Mouse (Mus musculus) stomach, embryonic 14.5 days (tissue): ENCODE measurements around the gene Slc5a4b. TPM values are rescaled to one million over a fixed set of nuclear protein-coding genes. Genes with fewer than 3 reads are reported as not detected.
"Not testable (repeated sequence)": the region's sequence is repeated elsewhere in the genome, so short reads cannot be mapped to it uniquely, and the experiment has no call there.

Source experiments
- ATAC-seq: fragments of 200-750 bp; cut with Nextera tagmentation; 2 replicates; pipeline ENCODE4 v1.8.0; 2017; ENCODE audit warnings: low read depth, moderate TSS enrichment; ENCODE audit not compliant: insufficient number of reproducible peaks, insufficient read depth, low FRiP score
- H3K27ac ChIP-seq: fragments of 300-500 bp; sonication (generic); 2 replicates; pipeline ENCODE4 v1.5.1; 2014; ENCODE audit warnings: mild to moderate bottlenecking, low read length, moderate library complexity, mixed read lengths
- H3K27me3 ChIP-seq: fragments of 300-500 bp; sonication (generic); 2 replicates; pipeline ENCODE4 v1.6.1; 2014; ENCODE audit warnings: low read length, control low read depth, mixed read lengths; ENCODE audit not compliant: control insufficient read depth, insufficient read depth
- H3K36me3 ChIP-seq: fragments of 300-500 bp; sonication (generic); 2 replicates; pipeline ENCODE4 v1.6.1; 2014; ENCODE audit warnings: mild to moderate bottlenecking, control low read depth, low read length, moderate library complexity, mixed read lengths; ENCODE audit not compliant: control insufficient read depth, insufficient read depth
- H3K4me1 ChIP-seq: fragments of 300-500 bp; sonication (generic); 2 replicates; pipeline ENCODE4 v1.6.1; 2014; ENCODE audit warnings: low read length, control low read depth, mixed read lengths; ENCODE audit not compliant: control insufficient read depth, insufficient read depth
- H3K4me2 ChIP-seq: fragments of 300-500 bp; sonication (generic); replicated peaks from 2 replicates; pipeline ENCODE4 v1.6.1; 2014; ENCODE audit warnings: low read depth, low read length, control low read depth
- H3K4me3 ChIP-seq: fragments of 300-500 bp; sonication (generic); 2 replicates; pipeline ENCODE4 v1.5.1; 2014; ENCODE audit warnings: low read depth, low read length, control low read depth
- H3K9ac ChIP-seq: fragments of 300-500 bp; sonication (generic); replicated peaks from 2 replicates; pipeline ENCODE4 v1.6.1; 2014; ENCODE audit warnings: low read depth, mild to moderate bottlenecking, control low read depth, low read length, moderate library complexity, mixed read lengths
- H3K9me3 ChIP-seq: fragments of 300-500 bp; sonication (generic); 2 replicates; pipeline ENCODE4 v1.6.1; 2016; ENCODE audit warnings: low read depth, low read length, control low read depth; ENCODE audit not compliant: control insufficient read depth
- WGBS: fragments of 180-500 bp; shearing (Covaris S2); extraction: QIAGEN DNeasy Blood & Tissue Kit; methylation state at CpG from one replicate; pipeline ENCODE4 v1.1.7; 2014; 5-methylcytosine and 5-hydroxymethylcytosine counted together
- polyA plus RNA-seq: library from polyadenylated mRNA; unstranded; fragments of >200 nt; fragmentation: Nextera tagmentation; extraction: Ambion mirVana; gene quantifications from 2 replicates; pipeline ENCODE4 v1.2.1, GENCODE M21; 2014

The Slc5a4b gene
- polyA plus RNA-seq, 1 experiment from 2014 or later: not detected

DNA sequence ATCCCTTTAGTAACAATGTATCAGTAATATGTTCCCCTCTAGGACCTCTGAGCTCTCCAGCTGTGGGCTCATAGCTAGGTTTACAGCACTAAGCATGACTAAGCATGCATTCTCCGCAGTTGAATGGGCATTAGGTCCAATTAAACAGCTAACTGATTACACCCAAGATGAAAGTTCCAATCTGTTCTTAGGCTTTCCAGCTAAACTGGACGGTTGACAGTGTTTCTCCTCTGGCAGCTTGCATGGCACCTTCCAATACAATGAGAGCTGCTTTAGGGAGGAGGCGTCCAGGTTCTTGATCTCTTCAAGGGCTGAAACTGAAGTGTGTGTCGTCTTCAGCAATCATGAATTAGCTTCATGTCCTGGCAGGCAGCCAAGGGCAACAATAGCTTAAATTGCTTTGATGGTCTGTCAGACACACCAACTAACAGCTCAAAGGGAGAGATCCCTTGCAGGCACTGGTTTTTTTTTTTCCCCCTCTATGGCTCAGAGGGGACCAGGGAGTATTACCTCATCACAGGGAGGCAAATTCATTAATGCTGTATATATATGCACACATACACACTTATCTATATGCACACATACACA, 9.5 kb upstream of the Slc5a4b start:
- Histone ChIP-seq H3K4me1 (0 out of 2 replicates have a peak, but pooled peaks cover 4% of the 10 kb centered on the region), H3K9me3 (no peaks in the 10 kb centered on the region), H3K4me2 (no peak overlapping the region), H3K9ac (no peak overlapping the region), H3K36me3 (no peaks in the 10 kb centered on the region), H3K4me3 (no peak overlapping the region), H3K27ac (no peak overlapping the region), H3K27me3 (no peaks in the 10 kb centered on the region)
- 34% methylated on average over 4 of the region's 4 CpGs for WGBS
- no peak for ATAC-seq

DNA sequence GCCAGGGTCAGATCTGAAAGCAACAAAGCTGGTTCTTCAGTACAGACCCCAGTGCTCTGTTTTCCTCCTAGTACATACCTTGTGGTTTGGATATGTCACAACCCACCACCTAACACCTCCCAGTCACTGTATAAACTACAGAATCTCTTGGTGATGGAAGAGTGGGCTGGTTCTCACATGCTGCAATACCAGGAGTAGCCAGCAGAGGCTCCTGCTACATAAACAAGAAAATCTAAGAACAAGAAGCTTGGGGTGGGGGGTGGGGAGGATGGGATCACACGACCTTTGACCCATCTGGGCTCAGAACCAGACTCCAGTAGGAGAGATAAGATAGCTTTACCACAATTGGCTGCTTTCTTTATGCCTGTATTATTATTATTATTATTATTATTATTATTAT, 8.0 kb upstream of the Slc5a4b start:
- no peaks in the 10 kb centered on the region for H3K36me3 ChIP-seq
- H3K27ac ChIP-seq: no peak overlapping the region
- no peaks in the 10 kb centered on the region for H3K9me3 ChIP-seq
- 0 out of 2 replicates have a peak, but pooled peaks cover 4% of the 10 kb centered on the region for H3K4me1 ChIP-seq
- no peak overlapping the region for H3K4me3 ChIP-seq
- no peak overlapping the region for H3K9ac ChIP-seq
- 15% methylated on average over 1 of the region's 1 CpGs for WGBS
- no peaks in the 10 kb centered on the region for H3K27me3 ChIP-seq
- no peak overlapping the region for H3K4me2 ChIP-seq
- ATAC-seq: no peak

DNA sequence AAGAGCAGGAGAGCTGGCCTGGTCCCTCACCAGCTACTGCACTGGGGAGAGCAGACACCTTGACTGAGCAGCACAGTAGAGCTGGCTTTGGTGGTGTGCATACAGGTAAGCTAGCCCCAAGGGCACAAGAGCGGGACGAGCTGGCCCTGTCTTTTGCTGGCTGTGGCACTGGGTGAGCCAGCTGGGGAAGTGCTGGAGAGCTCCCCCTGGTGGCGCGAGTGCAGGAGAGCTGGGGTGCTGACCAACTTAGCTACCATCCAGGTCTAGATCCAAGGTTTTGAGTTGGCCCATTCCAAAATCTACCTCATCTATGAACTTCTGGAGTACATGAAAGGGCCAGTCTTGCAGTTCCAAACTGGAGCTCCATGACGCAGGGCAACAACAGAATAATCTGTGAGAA, 7.2 kb upstream of the Slc5a4b start:
- Histone ChIP-seq H3K4me1 (0 out of 2 replicates have a peak, but pooled peaks cover 4% of the 10 kb centered on the region), H3K27me3 (no peaks in the 10 kb centered on the region), H3K4me2 (no peak overlapping the region), H3K36me3 (no peaks in the 10 kb centered on the region), H3K4me3 (no peak overlapping the region), H3K9ac (no peak overlapping the region), H3K9me3 (no peaks in the 10 kb centered on the region), H3K27ac (no peak overlapping the region)
- WGBS: 48% methylated on average over 5 of the region's 5 CpGs
- ATAC-seq: no peak

DNA sequence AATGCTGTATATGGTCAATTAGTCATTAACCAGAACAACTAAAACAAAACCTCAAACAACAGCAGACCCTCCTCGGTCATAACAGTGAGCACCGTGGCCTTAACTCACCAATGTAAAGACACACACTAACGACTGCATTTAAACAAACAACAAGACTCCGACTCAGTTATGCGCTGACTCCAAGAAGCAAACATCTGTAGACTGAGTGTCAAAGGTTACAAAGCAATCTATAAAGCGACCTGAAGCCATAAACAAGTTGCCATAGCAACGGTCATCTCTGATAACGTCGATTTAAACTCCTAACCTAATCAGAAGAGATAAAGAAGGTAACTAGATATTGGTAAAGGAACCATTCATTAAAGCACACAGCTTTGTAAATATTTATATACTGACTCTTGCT, 13.4 kb downstream of the Slc5a4b start:
- Histone ChIP-seq H3K4me2 (no peak overlapping the region), H3K9me3 (no peaks in the 10 kb centered on the region)
- WGBS: 12% methylated on average over 9 of the region's 9 CpGs

DNA sequence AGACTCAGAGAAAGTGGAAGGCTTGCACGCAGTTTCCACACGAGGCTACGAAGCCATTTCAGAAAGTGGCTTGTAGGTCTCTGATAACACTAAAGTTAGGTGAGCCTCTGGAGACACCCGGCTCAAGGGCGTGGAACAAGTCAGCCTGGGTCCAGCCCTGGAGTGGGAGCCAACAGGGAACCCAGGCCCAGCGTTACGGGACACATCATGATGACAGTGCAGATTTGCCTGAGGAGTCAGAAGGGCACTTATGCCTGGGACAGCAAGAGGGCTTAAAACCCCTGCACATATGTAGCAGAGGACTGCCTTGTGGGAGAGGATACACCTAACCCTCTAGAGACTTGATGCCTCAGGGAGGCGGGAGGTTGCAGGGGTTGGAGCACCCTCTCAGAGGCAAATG, 14.2 kb downstream of the Slc5a4b start:
- H3K9ac ChIP-seq: no peak overlapping the region
- no peak overlapping the region for H3K27ac ChIP-seq
- no peaks in the 10 kb centered on the region for H3K36me3 ChIP-seq
- no peaks in the 10 kb centered on the region for H3K27me3 ChIP-seq
- H3K4me3 ChIP-seq: no peak overlapping the region
- H3K9me3 ChIP-seq: no peaks in the 10 kb centered on the region
- H3K4me2 ChIP-seq: no peak overlapping the region
- WGBS: 78% methylated on average over 8 of the region's 8 CpGs
- no peak for ATAC-seq
- H3K4me1 ChIP-seq: no peaks in the 10 kb centered on the region

More for the DNA sequence above, 13.4 kb downstream of the Slc5a4b start:
- no peaks in the 10 kb centered on the region for H3K27me3 ChIP-seq
- H3K4me1 ChIP-seq: no peaks in the 10 kb centered on the region
- ATAC-seq: no peak
- H3K4me3 ChIP-seq: no peak overlapping the region
- H3K9ac ChIP-seq: no peak overlapping the region
- H3K36me3 ChIP-seq: no peaks in the 10 kb centered on the region
- H3K27ac ChIP-seq: no peak overlapping the region

DNA sequence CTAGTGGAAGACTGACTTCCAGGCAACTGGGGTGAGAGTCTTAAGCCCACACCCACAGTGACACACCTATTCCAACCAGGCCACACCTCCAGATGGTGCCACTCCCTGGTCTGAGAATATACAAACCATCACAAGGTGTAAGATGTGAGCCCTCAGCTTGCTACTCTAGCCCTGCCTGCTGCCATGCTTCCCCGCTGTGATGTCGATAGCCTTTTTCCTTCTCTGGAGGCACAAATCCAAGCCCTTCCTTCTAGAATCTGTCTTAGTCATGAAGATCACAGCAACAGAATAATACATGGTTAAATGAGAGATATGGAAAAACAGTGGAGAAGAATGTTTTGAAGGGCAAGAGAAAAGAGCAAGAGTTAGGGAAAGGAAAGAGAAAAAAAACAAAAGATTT, 33.8 kb downstream of the Slc5a4b start:
- WGBS: 92% methylated on average over 2 of the region's 2 CpGs

DNA sequence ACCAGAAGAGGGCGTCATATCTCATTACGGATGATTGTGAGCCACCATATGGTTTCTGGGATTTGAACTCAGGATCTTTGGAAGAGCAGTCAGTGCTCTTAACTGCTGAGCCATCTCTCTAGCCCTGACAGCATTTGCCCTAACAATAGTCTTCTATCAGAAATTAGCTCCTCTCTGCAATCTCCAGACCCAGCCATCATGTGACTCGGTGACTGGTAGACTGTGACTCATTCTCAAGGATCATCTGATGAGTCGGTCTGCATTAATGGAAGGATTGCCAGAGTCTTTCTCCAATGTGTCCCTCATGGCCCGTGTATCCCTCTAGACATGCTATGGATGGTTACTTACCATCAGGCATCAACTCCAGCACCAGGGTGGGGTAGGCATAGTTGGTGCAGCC, 38.7 kb downstream of the Slc5a4b start:
- not testable (repeated sequence) for H3K9me3 ChIP-seq, H3K27ac ChIP-seq, H3K4me1 ChIP-seq, H3K36me3 ChIP-seq, H3K9ac ChIP-seq, ATAC-seq, H3K27me3 ChIP-seq, H3K4me3 ChIP-seq, H3K4me2 ChIP-seq
- WGBS: 94% methylated on average over 5 of the region's 5 CpGs

More for the DNA sequence above, 33.8 kb downstream of the Slc5a4b start:
- not testable (repeated sequence) for H3K36me3 ChIP-seq, H3K4me3 ChIP-seq, H3K4me1 ChIP-seq, H3K4me2 ChIP-seq, H3K9me3 ChIP-seq, H3K27ac ChIP-seq, ATAC-seq, H3K27me3 ChIP-seq, H3K9ac ChIP-seq

DNA sequence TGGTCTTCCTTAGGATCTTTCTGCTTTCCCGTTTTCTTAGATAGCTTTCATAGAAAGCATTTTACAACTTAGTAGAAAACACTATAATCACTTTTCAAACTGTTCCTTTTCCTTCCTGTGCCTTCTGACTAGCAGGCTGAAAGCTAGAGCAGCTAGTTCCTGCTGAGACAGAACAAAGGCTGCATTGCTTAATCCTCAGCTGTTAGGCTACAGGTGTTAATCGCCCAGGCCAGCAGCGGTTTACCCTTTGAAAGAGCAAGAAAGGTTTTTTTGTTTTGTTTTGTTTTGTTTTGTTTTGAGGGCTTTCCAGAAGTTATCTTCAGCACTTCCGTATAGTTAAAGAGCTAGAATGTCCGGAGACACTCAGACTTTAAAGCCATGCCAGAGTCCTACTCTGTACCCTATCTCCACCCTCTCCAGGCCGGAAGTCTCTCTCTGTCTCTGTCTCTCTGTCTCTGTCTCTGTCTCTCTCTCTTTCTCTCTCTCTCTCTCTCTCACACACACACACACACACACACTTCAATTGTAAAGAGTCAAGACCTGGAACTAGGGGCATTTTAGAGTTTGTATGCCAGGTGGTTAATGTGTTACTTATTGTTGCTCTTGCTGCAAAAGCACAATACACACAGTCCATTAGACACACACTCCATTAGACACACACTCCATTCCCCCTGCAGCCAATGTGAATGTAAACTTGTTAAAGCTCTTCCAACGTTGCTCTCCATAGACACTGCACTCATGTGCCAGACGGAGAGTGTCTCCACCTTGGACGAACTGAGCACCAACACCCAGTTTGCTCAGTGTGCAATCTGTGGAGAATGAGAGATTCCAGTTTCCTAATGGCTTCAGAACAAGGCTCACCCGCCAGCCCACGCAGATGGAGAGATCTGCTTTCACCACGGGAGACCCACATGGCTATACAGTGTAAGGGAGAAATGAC, 42.8 kb downstream of the Slc5a4b start:
- WGBS: 31% methylated on average over 12 of the region's 12 CpGs
- H3K9me3 ChIP-seq: no peaks in the 10 kb centered on the region
- 0 out of 2 replicates have a peak, but pooled peaks have one; percentile 6 for ATAC-seq
- H3K27me3 ChIP-seq: no peaks in the 10 kb centered on the region
- no peak overlapping the region for H3K4me2 ChIP-seq
- H3K4me1 ChIP-seq: no peaks in the 10 kb centered on the region
- H3K36me3 ChIP-seq: no peaks in the 10 kb centered on the region
- no peak overlapping the region for H3K9ac ChIP-seq
- no peak overlapping the region for H3K4me3 ChIP-seq
- H3K27ac ChIP-seq: no peak overlapping the region
